Mouse (Mus musculus) thymus, postnatal 36 days (tissue): ENCODE measurements around the gene Chst11.

Source experiments
- DNase-seq, 2 experiments: peaks; one replicate each; pipeline ENCODE4 v3.0.0; 2022; ENCODE audit warnings: mixed read lengths in 2 of 2

Gene Chst11

GRCm38 (mm10) chr10:83183634-83184479, 198.6 kb downstream of the Chst11 start:
- peak; percentile 29 to 50 for DNase-seq

DNA sequence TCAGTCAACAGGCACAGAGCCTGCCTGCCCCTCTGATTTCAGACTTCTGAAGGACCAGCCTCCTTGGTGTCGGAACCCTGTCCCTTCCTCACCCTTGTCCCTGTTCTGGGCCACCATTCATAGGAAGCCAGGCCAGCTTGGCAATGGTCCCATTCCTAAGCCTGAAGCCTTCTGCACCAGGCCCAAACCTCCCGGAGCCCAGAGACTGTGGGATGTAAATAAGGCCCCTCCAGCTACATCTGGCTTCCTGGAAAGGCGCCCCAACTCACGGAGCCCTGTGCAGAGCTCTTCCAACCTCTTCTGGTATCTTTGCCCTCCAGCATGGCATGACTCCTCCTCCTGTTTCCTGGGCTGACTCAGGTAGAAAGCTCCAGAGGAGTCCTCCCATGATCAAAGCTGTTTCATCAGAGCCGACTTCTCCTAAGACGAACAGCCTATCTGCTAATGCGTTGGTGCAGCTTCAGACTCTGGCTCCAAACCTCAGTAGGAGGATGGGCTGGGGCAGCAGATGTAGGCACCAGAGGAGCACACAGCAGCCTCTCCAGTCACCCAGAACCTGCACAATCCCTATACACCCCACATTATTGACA, 199.3 kb downstream of the Chst11 start:
- DNase-seq = no peak

- no peak for DNase-seq
Observed at GRCm38 (mm10) chr10:83185121-83185520, 199.8 kb downstream of the Chst11 start.

GRCm38 (mm10) chr10:83186167-83186566, 200.9 kb downstream of the Chst11 start:
- DNase-seq = no peak

GRCm38 (mm10) chr10:83186984-83187383, 201.7 kb downstream of the Chst11 start:
- DNase-seq = no peak

- DNase-seq = no peak
Observed at GRCm38 (mm10) chr10:83189071-83189470, 203.8 kb downstream of the Chst11 start.

GRCm38 (mm10) chr10:83191476-83191875, 206.2 kb downstream of the Chst11 start:
- DNase-seq = no peak

DNA sequence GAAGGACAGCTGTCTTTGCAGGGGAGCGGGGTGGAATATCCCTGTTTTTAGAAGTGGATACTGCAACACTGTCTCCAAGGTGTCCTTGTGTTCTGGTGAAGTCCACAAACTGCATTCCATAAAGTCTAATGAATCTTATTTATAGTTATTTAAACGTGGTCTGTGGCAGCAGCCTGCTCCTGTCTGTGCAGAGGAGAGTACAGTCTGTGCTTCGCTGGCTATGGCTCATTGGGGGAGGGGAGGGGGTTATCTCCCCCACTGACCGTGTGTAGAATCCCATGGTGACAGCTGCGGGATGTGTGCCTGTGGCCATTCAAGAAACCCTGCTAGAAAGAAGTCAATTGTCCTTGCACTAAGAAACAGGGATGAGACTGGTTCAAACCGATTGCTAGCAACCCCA, 206.7 kb downstream of the Chst11 start:
- no peak for DNase-seq

GRCm38 (mm10) chr10:83197690-83198336, 212.5 kb downstream of the Chst11 start:
- DNase-seq = peak; percentile 79 to 87

- DNase-seq = no peak
Observed at GRCm38 (mm10) chr10:83198692-83199091, 213.4 kb downstream of the Chst11 start.

DNA sequence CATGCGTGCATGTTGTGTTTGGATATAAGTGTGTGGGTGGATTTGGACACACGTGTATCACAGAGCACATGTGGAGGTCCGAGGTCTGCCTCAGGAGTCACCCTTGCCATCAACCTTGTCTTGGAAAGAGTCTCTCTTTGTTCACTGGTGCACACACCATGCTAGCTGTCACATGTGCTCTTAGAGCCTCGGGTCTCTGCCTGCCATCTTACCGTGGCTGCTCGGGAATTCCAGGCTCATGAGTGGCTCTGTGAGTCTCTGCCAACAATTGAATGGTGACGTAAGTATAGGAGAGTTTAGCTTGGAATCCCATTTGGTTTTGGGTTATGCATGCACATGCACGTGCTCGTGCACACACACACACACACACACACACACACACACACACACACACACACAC, 214.0 kb downstream of the Chst11 start:
- DNase-seq = no peak

DNA sequence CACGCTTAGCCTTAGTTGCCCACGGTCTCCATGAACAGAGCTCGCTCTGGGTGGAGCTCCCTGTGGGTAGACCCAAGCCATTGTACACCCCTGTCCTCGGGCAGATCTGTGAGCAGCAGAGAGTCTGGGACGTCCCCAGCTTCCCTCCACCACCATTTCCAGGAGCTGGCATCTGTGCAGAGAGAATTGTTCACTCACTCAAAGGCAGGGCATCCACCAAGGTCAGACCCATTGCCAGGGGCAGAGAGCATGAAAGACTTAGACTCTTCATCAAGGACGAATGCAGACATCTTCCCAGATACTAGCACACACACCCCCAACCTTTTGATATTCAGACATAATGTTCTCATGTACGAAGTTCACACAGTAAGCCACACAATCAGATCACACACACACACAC, 216.2 kb downstream of the Chst11 start:
- DNase-seq = no peak

DNA sequence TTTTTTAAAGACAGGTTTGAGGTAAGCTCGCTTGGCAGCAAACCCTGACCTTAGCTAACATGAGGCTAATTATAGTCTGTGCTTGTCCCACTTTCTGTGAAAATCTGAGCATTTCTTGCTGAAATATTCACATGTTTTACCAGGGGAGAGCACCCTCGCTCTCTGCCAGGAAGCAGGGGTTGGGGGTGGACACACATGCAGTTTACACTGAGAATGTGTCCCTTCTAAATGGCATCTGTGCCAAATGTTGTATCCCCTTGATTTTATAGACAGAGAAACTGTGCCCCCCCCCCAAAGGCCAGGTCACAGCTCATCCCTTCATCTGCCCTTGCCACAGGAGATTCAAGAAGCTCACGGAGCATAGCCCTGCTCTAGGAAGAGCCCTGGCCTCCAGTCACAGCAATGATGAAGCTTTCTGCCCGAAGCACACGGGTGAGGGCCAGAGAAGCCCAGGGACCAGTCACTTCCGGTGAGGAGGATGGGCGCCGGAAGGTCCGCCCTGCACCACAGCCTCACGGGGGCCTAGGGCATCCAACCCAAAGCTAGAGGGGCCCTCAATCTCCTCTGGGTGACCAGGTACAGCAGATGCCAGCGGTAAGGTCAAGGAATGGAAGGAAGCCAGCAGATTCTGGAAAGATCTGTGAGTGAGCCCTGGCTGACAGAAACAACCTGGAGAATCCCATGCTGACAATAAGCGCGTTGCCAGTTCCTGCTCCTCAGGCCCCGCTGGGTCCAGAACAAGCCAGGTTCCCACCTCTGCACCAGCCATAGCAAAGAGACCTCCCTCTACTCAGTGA, 217.8 kb downstream of the Chst11 start:
- DNase-seq = no peak

- DNase-seq = no peak
Observed at GRCm38 (mm10) chr10:83208436-83208835, 223.1 kb downstream of the Chst11 start.

- no peak for DNase-seq
Observed at GRCm38 (mm10) chr10:83209388-83209787, 224.1 kb downstream of the Chst11 start.

DNA sequence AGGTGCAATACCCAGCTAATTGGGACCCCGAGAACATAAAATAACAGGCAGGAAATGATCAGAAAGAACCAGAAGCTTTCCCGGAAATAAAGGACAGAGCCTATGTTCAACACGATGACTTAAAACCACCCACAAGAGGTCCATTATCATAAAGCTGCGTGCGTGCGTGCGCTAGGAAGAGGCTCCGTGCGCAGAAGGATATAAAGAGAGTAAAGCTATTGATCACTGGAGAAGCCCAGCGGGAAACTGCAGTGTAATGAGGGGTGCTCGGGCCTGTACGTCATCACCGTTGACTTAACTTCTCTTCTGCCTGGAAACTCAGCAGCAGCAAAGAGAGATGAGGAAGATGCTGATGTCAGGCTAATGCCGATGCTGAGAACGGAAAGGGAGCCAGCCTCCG, 224.8 kb downstream of the Chst11 start:
- DNase-seq = no peak

- no peak for DNase-seq
Observed at GRCm38 (mm10) chr10:83210968-83211583, 225.8 kb downstream of the Chst11 start.

- DNase-seq = no peak
Observed at GRCm38 (mm10) chr10:83212618-83213017, 227.3 kb downstream of the Chst11 start.

DNA sequence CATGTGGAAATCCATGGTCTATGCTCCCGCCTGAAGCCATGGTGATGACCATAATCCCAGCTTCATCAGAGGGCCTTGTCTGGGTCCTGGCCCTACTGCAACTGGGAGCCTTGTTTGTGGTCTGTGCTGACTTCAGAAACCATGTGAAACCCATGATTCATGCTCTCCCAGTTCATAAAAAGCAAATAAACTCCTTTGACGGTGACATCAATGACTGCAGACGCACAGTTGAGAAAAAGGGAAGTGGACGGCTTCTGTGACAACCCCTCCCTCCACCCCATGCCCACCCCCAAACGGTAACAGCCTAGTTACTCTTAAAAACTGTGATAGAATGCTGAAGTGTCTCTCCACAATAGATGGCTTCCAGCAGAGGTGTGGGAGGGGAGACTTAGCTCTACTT, 230.3 kb downstream of the Chst11 start:
- DNase-seq = no peak

DNA sequence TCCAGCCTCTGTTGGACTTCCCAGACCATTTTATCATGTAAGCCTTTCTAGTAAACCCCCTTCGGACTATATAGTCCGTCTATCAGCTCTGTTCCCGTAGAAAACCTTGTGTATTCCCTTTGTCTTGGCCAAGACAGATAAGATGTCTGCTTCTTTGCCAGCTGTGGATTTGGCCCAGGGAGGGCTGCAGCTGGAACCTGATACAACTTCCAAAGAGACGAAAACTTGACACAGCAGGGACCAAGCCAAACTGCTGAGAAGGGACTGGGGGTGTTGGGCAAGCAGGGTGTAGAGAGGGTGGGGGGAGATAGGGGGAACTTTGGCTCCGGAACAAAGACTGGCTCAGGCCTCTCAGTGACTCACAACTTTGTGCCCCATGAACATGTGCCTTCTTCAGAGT, 232.0 kb downstream of the Chst11 start:
- no peak for DNase-seq

DNA sequence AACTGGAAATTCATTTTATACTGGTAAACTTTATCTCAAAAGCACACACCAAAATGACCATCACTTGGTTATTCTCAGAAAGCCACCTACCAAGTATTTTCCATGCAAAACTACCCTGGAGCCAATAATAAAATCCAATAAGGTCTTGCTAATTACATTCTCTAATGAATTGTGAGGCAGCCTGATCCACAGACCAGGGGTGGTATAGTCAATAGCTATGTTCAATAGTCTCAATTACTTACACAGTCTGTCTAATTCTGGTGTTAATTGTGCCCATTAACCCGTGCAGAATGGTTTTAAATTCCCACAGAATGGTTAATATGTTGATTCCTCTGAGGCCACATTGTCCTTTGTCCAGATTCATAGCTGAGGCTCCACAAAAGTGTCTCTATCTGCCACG, 233.5 kb downstream of the Chst11 start:
- DNase-seq = no peak

DNA sequence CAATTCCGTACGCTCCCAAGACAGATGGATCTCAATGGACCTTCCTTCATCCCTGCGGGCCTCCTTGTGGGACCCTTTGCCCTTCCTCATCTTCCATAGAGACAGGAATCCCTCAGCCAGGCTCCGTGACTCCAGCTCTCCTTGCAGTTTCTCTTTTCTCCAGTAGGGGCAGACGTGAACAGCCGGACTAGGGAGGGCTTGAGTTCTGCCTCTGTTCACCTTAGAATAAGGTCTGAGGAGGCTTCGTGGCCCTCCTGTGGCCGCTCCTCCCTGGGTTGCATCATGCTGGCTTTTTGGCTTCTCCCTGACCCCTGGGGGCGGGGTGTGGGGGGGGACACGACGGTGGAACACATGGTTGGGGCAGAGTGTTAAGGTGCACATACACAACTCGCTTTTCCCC, 234.4 kb downstream of the Chst11 start:
- DNase-seq = peak; percentile 45 to 52

- DNase-seq = no peak
Observed at GRCm38 (mm10) chr10:83220217-83220616, 234.9 kb downstream of the Chst11 start.
